Mouse (Mus musculus): Measurements from ENCODE around the gene Hoxb6.

Hoxb6 gene

GRCm38 (mm10) chr11:96285771-96286738 lies 6.2 kb upstream of the Hoxb6 start, which contains the start of gene Hoxb7:
Gene Hoxb7, plus strand, starts transcription at chr11:96286623.
- DNase-seq (ENCODE audit: low spot score) = no peak

GRCm38 (mm10) chr11:96286739-96287385 lies 5.4 kb upstream of the Hoxb6 start:
- no peak for DNase-seq (ENCODE audit: low spot score)

- DNase-seq (ENCODE audit: low spot score) = no peak
Measured at GRCm38 (mm10) chr11:96287411-96287810, 4.9 kb upstream of the Hoxb6 start.

- no peak for DNase-seq (ENCODE audit: low spot score)
Measured at GRCm38 (mm10) chr11:96288455-96289221, 3.6 kb upstream of the Hoxb6 start.

GRCm38 (mm10) chr11:96289293-96289692 lies 3.0 kb upstream of the Hoxb6 start:
- no peak for DNase-seq (ENCODE audit: low spot score)

- no peak for DNase-seq (ENCODE audit: low spot score)
Measured at GRCm38 (mm10) chr11:96289837-96290236, 2.4 kb upstream of the Hoxb6 start.

GRCm38 (mm10) chr11:96290705-96291355 lies 1.4 kb upstream of the Hoxb6 start:
- DNase-seq (ENCODE audit: low spot score) = no peak

- no peak for DNase-seq (ENCODE audit: low spot score)
Measured at GRCm38 (mm10) chr11:96292565-96293301, 457 bp downstream of the Hoxb6 start.

- DNase-seq (ENCODE audit: low spot score) = no peak
Measured at GRCm38 (mm10) chr11:96293302-96293921, 1.1 kb downstream of the Hoxb6 start.

- peak; percentile 87 for DNase-seq (ENCODE audit: low spot score)
Measured at GRCm38 (mm10) chr11:96294245-96295091, 2.2 kb downstream of the Hoxb6 start.

GRCm38 (mm10) chr11:96295092-96295835 lies 3.0 kb downstream of the Hoxb6 start:
- DNase-seq (ENCODE audit: low spot score) = no peak

GRCm38 (mm10) chr11:96296997-96297396 lies 4.7 kb downstream of the Hoxb6 start:
- no peak for DNase-seq (ENCODE audit: low spot score)

GRCm38 (mm10) chr11:96297428-96297827 lies 5.2 kb downstream of the Hoxb6 start:
- DNase-seq (ENCODE audit: low spot score) = no peak

- DNase-seq (ENCODE audit: low spot score) = no peak
Measured at GRCm38 (mm10) chr11:96297968-96298635, 5.8 kb downstream of the Hoxb6 start.

- DNase-seq (ENCODE audit: low spot score) = no peak
Measured at GRCm38 (mm10) chr11:96298895-96299667, 6.8 kb downstream of the Hoxb6 start.

- no peak for DNase-seq (ENCODE audit: low spot score)
Measured at GRCm38 (mm10) chr11:96299781-96300180, 7.5 kb downstream of the Hoxb6 start.

GRCm38 (mm10) chr11:96300354-96301063 lies 8.2 kb downstream of the Hoxb6 start:
- no peak for DNase-seq (ENCODE audit: low spot score)

Data from retina, embryonic 14.5 days (tissue).